Mouse (Mus musculus) ES-E14 (cell line): Measurements from ENCODE around the gene Ttc22.

Experiments
- CHD2 ChIP-seq: IDR thresholded peaks from 2 replicates; pipeline ENCODE4 v1.6.1; 2014; ENCODE audit warnings: mild to moderate bottlenecking, low read depth, low read length, inconsistent platforms
- HCFC1 ChIP-seq: IDR thresholded peaks from 2 replicates; pipeline ENCODE4 v1.6.1; 2012; ENCODE audit warnings: low read length, inconsistent platforms, borderline replicate concordance; ENCODE audit not compliant: insufficient read depth
- ZC3H11A ChIP-seq: IDR thresholded peaks from 2 replicates; pipeline ENCODE4 v1.6.1; 2012; ENCODE audit warnings: low read depth, mild to moderate bottlenecking, inconsistent platforms, low read length, borderline replicate concordance
- ZNF384 ChIP-seq: IDR thresholded peaks from 2 replicates; pipeline ENCODE4 v1.6.1; 2012; ENCODE audit warnings: low read depth, low read length, inconsistent platforms

DNA sequence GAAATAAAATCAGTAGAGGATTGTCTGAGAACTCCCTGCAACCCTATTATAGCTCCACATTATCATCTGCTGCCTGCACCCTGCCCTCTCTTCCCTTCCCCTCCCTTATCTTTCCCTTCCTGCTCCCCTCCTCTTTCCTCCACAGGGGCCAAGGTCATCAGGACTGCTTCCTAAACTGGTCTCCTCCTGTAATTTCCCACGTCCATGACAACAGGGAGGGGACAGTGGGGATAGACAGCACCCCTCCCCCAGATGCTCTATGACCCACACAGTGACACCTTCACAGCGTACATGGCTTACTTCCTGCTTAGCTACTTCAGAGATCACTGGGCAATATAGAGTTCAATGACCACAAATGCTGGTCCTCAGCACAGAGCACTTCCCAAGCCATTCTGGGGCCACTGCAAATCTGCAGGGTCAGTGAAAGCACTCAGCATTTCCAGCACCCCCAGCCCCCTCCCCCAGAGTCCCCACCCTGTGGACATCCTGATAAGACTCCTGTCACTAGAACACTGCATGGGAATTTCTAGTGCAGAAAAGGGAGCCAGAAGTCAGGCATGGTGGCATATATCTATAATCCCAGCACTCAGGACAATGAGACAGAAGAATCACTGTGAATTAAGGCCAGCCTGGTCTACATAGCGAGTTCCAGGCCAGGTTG is 66.5 kb downstream of the Ttc22 start:
- TF ChIP-seq HCFC1 (no peak), ZNF384 (no peak), CHD2 (no peak), ZC3H11A (no peak)
